Mouse (Mus musculus): ENCODE measurements at regions not wholly inside any gene's neighbourhood (a gene's known extent, or its start where the extent isn't known, plus 50 kb on each side); places are given as distances from the start of the nearest gene placed in this dataset.

DNA sequence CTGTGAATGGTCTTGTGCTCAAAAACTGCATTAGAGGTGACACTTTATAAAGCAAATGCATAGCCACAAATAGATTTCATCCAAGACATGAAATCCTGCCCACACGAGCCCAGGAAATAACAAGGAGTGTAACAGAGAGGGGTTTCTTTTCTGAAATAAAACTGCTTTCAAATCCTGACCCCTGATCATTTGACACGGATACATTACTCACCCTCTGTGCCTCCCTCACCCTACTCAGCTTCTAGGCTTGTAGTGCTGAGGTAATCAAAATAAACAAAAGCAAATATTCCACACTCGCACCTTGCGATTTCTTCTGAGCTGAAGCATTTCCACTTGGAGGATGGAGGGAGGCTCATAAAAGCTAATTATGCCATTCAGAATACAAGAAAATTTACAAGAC, 108.4 kb upstream of the Ifne start:
- TF ChIP-seq POLR2A (IDR thresholded peaks at IDR 0.05; ENCODE audit: low read depth, low read length) (no peak), CTCF (IDR thresholded peaks at IDR 0.05; ENCODE audit: extremely low read depth, insufficient read depth, insufficient read length, insufficient replicate concordance) (no peak)
